Mouse (Mus musculus) midbrain, embryonic 10.5 days (tissue): ENCODE measurements around the gene Tmem213. TPM values are rescaled to one million over a fixed set of nuclear protein-coding genes. Genes with fewer than 3 reads are reported as not detected.

ENCODE experiments used
- DNase-seq: peaks from one replicate; pipeline ENCODE4 v3.0.0-alpha.2; 2017; ENCODE audit warnings: low spot score
- H3K27ac ChIP-seq: fragments of 300-500 bp; sonication (generic); replicated peaks from 2 replicates; pipeline ENCODE4 v1.5.1; 2016; ENCODE audit warnings: mild to moderate bottlenecking
- H3K27me3 ChIP-seq: fragments of 300-500 bp; sonication (generic); 2 replicates; pipeline ENCODE4 v1.6.1; 2016; ENCODE audit warnings: low read depth, mild to moderate bottlenecking; ENCODE audit not compliant: poor library complexity, severe bottlenecking
- H3K36me3 ChIP-seq: fragments of 300-500 bp; sonication (generic); 2 replicates; pipeline ENCODE4 v1.6.1; 2016; ENCODE audit warnings: mild to moderate bottlenecking, moderate library complexity
- H3K4me1 ChIP-seq: fragments of 300-500 bp; sonication (generic); 2 replicates; pipeline ENCODE4 v1.6.1; 2016
- H3K4me3 ChIP-seq: fragments of 300-500 bp; sonication (generic); 2 replicates; pipeline ENCODE4 v1.5.1; 2016; ENCODE audit warnings: mild to moderate bottlenecking, moderate library complexity
- H3K9me3 ChIP-seq: fragments of 300-500 bp; sonication (generic); replicated peaks from 2 replicates; pipeline ENCODE4 v1.6.1; 2016; ENCODE audit warnings: mild to moderate bottlenecking
- WGBS: fragments of 180-500 bp; shearing (Covaris S2); methylation state at CpG from one replicate; pipeline ENCODE4 v1.1.7; 2016; 5-methylcytosine and 5-hydroxymethylcytosine counted together
- polyA plus RNA-seq: library from polyadenylated mRNA; unstranded; fragments of >200 nt; fragmentation: Nextera tagmentation; extraction: Ambion mirVana; gene quantifications from 2 replicates; pipeline ENCODE4 v1.2.1, GENCODE M21; 2016

Tmem213 gene
- polyA plus RNA-seq, 1 experiment from 2014 or later = not detected

- H3K27me3 ChIP-seq = no peaks in the 10 kb centered on the region
- WGBS = 96% methylated on average over 8 of the region's 8 CpGs
- no peak for DNase-seq
- no peaks in the 10 kb centered on the region for H3K4me1 ChIP-seq
- no peaks in the 10 kb centered on the region for H3K9me3 ChIP-seq
- H3K36me3 ChIP-seq = no peaks in the 10 kb centered on the region
- H3K27ac ChIP-seq = no peak overlapping the region
- H3K4me3 ChIP-seq = no peak overlapping the region
Measured at GRCm38 (mm10) chr6:38092539-38092938, 16.5 kb upstream of the Tmem213 start.

- H3K36me3 ChIP-seq = no peaks in the 10 kb centered on the region
- H3K4me3 ChIP-seq = no peak overlapping the region
- H3K27me3 ChIP-seq = no peaks in the 10 kb centered on the region
- H3K4me1 ChIP-seq = no peaks in the 10 kb centered on the region
- no peak overlapping the region for H3K27ac ChIP-seq
- 90% methylated on average over 10 of the region's 10 CpGs for WGBS
- no peak for DNase-seq
- H3K9me3 ChIP-seq = no peaks in the 10 kb centered on the region; the same call in 1 of the 2 replicates
Measured at GRCm38 (mm10) chr6:38094701-38095100, 14.4 kb upstream of the Tmem213 start.

GRCm38 (mm10) chr6:38096961-38097370 is 12.1 kb upstream of the Tmem213 start:
- no peaks in the 10 kb centered on the region for H3K36me3 ChIP-seq
- H3K4me3 ChIP-seq = no peak overlapping the region
- no peak overlapping the region for H3K27ac ChIP-seq
- H3K27me3 ChIP-seq = no peaks in the 10 kb centered on the region
- H3K9me3 ChIP-seq = no peaks in the 10 kb centered on the region; the same call in 1 of the 2 replicates
- WGBS = 77% methylated on average over 5 of the region's 5 CpGs
- H3K4me1 ChIP-seq = no peaks in the 10 kb centered on the region
- no peak for DNase-seq

- no peak for DNase-seq
- Histone ChIP-seq H3K27me3 (no peaks in the 10 kb centered on the region), H3K27ac (no peak overlapping the region), H3K9me3 (no peaks in the 10 kb centered on the region; the same call in 1 of the 2 replicates), H3K36me3 (no peaks in the 10 kb centered on the region), H3K4me1 (no peaks in the 10 kb centered on the region), H3K4me3 (no peak overlapping the region)
- WGBS = 90% methylated on average over 7 of the region's 7 CpGs
Measured at GRCm38 (mm10) chr6:38102216-38102795, 6.7 kb upstream of the Tmem213 start.

GRCm38 (mm10) chr6:38103775-38104174 is 5.3 kb upstream of the Tmem213 start:
- no peak for DNase-seq
- H3K4me1 ChIP-seq = no peaks in the 10 kb centered on the region
- no peak overlapping the region for H3K27ac ChIP-seq
- H3K9me3 ChIP-seq = no peaks in the 10 kb centered on the region; the same call in 1 of the 2 replicates
- no peaks in the 10 kb centered on the region for H3K27me3 ChIP-seq
- no peaks in the 10 kb centered on the region for H3K36me3 ChIP-seq
- WGBS = 64% methylated on average over 6 of the region's 6 CpGs
- H3K4me3 ChIP-seq = no peak overlapping the region

- H3K27ac ChIP-seq = no peak overlapping the region
- H3K9me3 ChIP-seq = no peaks in the 10 kb centered on the region
- H3K4me1 ChIP-seq = peaks cover 8% of the 10 kb centered on the region
- H3K4me3 ChIP-seq = no peak overlapping the region
- 0 out of 2 replicates have a peak, but pooled peaks cover 9% of the 10 kb centered on the region for H3K27me3 ChIP-seq
- 93% methylated on average over 9 of the region's 9 CpGs for WGBS
- H3K36me3 ChIP-seq = no peaks in the 10 kb centered on the region
- no peak for DNase-seq
Measured at GRCm38 (mm10) chr6:38105924-38106323, 3.1 kb upstream of the Tmem213 start.

- DNase-seq = no peak
- Histone ChIP-seq H3K4me1 (peaks cover 8% of the 10 kb centered on the region), H3K27ac (no peak overlapping the region), H3K36me3 (no peaks in the 10 kb centered on the region), H3K4me3 (no peak overlapping the region), H3K9me3 (no peaks in the 10 kb centered on the region), H3K27me3 (0 out of 2 replicates have a peak, but pooled peaks cover 9% of the 10 kb centered on the region)
- 96% methylated on average over 5 of the region's 5 CpGs for WGBS
Measured at GRCm38 (mm10) chr6:38108449-38108848, 606 bp upstream of the Tmem213 start.

- H3K27ac ChIP-seq = no peak overlapping the region
Measured at GRCm38 (mm10) chr6:38109871-38110270, 816 bp downstream of the Tmem213 start.

GRCm38 (mm10) chr6:38110859-38111258 is 1.8 kb downstream of the Tmem213 start:
- peaks cover 8% of the 10 kb centered on the region for H3K4me1 ChIP-seq
- WGBS = 80% methylated on average over 9 of the region's 9 CpGs

More at GRCm38 (mm10) chr6:38109871-38110270, 816 bp downstream of the Tmem213 start:
- H3K4me1 ChIP-seq = peaks cover 8% of the 10 kb centered on the region
- no peak for DNase-seq
- H3K4me3 ChIP-seq = no peak overlapping the region
- H3K36me3 ChIP-seq = no peaks in the 10 kb centered on the region
- H3K9me3 ChIP-seq = no peaks in the 10 kb centered on the region
- 17% methylated on average over 9 of the region's 9 CpGs for WGBS
- H3K27me3 ChIP-seq = 0 out of 2 replicates have a peak, but pooled peaks cover 9% of the 10 kb centered on the region

GRCm38 (mm10) chr6:38116107-38116770 is 7.2 kb downstream of the Tmem213 start:
- Histone ChIP-seq H3K9me3 (no peaks in the 10 kb centered on the region), H3K27me3 (no peaks in the 10 kb centered on the region), H3K36me3 (no peaks in the 10 kb centered on the region), H3K4me1 (no peaks in the 10 kb centered on the region), H3K4me3 (no peak overlapping the region), H3K27ac (no peak overlapping the region)
- WGBS = 74% methylated on average over 4 of the region's 4 CpGs
- no peak for DNase-seq

More at GRCm38 (mm10) chr6:38110859-38111258, 1.8 kb downstream of the Tmem213 start:
- no peak for DNase-seq
- Histone ChIP-seq H3K36me3 (no peaks in the 10 kb centered on the region), H3K9me3 (no peaks in the 10 kb centered on the region), H3K27me3 (0 out of 2 replicates have a peak, but pooled peaks cover 9% of the 10 kb centered on the region), H3K27ac (no peak overlapping the region), H3K4me3 (no peak overlapping the region)

GRCm38 (mm10) chr6:38118341-38118740 is 9.3 kb downstream of the Tmem213 start:
- Histone ChIP-seq H3K36me3 (0 out of 2 replicates have a peak, but pooled peaks cover under 1% of the 10 kb centered on the region), H3K4me1 (peaks cover 3% of the 10 kb centered on the region; the same call in 1 of the 2 replicates), H3K27me3 (no peaks in the 10 kb centered on the region), H3K27ac (no peak overlapping the region), H3K9me3 (no peaks in the 10 kb centered on the region), H3K4me3 (no peak overlapping the region)
- 92% methylated on average over 6 of the region's 6 CpGs for WGBS
- DNase-seq = no peak

- Histone ChIP-seq H3K4me1 (peaks cover 3% of the 10 kb centered on the region; the same call in 1 of the 2 replicates), H3K36me3 (peaks cover 23% of the 10 kb centered on the region), H3K27me3 (no peaks in the 10 kb centered on the region), H3K27ac (no peak overlapping the region), H3K4me3 (no peak overlapping the region), H3K9me3 (no peaks in the 10 kb centered on the region; the same call in 1 of the 2 replicates)
- DNase-seq = no peak
- 75% methylated on average over 9 of the region's 9 CpGs for WGBS
Measured at GRCm38 (mm10) chr6:38120681-38121371, 11.8 kb downstream of the Tmem213 start.
